Mouse (Mus musculus): ENCODE results near the gene R3hdm2. TPM values are rescaled to one million over a fixed set of nuclear protein-coding genes. Genes with fewer than 3 reads are reported as not detected.

The R3hdm2 gene
- polyA plus RNA-seq, 1 experiment from 2014 or later = 26.7 TPM

DNA sequence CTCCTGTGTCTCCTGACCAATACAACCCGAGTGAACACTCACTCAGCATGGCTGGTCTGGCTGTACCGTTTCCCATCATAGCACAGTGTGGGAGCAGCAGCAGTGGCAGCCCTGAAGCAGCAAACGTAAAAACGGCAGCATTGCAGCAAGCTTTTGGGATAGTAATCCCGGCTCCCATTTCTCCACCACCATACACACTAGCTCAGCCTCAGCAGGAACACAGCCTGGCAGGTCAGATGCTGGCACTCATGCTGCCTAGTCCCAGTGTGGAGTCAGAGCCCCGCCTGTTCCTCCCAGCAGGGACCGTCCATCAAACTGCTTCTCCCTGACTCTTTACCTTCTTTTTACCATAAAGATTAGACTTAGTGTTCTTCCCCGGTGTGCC lies 111.0 kb downstream of the R3hdm2 start:
- no peak for DNase-seq (ENCODE audit: low spot score)

DNA sequence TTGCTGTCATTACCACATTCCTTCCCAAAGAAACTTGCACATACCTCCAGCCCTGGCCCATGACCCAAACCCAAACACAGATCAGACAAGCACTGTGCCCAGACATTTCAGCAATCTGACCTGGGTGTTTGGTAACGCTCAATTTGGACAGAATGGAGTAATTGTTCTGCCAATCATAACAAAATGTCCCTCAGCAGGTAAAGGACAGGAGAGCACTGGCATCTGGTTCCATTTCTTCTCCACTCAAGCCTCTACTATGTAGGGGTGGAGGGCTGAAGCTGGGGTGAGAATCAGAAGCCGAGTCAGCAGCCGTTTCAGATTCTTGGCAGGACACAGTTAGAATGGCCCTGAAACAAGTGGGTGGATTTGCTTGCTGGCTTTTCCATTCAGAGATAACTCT lies 112.0 kb downstream of the R3hdm2 start:
- no peak for DNase-seq (ENCODE audit: low spot score)

DNA sequence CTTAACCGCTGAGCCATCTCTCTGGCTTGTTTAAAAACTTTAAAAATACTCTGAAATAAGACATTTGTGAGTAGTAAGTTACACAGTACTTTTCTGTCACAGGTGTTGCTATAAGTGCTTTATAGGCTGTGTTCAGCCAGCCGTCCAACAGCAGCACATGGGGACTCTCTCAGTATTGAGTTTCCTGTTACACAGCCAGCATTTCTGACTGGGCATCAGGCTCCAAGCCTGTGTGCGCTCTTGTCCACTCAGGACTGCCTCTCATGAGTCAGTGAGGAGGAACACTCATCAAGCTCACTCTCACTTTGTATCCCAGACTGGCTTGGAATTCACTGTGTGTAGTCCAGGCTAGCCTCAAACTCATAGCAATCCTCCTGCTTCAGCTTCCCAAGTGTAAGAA lies 116.0 kb downstream of the R3hdm2 start:
- DNase-seq (ENCODE audit: low spot score) = no peak

DNA sequence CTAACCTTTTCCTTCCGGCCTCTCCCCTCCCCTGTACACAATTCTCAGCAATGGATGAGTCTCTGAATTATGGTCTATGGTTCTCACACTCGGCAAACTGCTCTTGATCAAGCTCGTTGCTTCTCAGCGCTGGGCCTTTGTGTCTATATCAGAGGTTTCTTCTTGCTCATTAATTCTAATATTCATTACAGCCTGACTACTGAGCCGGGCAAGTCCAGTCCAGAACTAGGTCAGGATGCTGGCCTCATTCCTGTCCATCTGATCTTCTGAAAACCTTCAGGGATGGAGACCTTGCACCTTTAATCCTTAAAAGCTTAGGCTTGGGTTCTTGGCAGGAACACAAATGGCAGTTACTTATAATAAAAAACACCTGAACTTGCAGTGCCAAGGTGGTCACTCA lies 119.4 kb downstream of the R3hdm2 start:
- DNase-seq (ENCODE audit: low spot score) = no peak

DNA sequence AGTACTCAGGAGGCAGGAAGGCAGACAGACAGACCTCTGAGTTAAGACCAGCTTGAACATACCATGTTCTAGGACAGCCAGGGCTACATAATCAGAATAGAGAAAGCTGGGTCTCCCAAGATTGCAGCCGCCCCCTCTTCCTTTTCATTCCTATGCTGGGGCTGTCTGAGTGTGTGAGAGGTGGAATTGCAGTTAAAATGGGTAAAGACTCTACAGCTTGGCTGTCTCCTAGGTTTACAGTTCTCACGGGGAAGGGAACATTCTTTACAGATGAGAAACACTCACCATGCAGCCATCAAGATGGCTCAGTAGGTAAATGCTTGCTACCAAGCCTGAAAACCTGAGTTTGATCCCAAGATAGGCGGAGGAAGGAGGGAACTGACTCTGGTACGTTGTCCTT lies 119.9 kb downstream of the R3hdm2 start:
- no peak for DNase-seq (ENCODE audit: low spot score)

DNA sequence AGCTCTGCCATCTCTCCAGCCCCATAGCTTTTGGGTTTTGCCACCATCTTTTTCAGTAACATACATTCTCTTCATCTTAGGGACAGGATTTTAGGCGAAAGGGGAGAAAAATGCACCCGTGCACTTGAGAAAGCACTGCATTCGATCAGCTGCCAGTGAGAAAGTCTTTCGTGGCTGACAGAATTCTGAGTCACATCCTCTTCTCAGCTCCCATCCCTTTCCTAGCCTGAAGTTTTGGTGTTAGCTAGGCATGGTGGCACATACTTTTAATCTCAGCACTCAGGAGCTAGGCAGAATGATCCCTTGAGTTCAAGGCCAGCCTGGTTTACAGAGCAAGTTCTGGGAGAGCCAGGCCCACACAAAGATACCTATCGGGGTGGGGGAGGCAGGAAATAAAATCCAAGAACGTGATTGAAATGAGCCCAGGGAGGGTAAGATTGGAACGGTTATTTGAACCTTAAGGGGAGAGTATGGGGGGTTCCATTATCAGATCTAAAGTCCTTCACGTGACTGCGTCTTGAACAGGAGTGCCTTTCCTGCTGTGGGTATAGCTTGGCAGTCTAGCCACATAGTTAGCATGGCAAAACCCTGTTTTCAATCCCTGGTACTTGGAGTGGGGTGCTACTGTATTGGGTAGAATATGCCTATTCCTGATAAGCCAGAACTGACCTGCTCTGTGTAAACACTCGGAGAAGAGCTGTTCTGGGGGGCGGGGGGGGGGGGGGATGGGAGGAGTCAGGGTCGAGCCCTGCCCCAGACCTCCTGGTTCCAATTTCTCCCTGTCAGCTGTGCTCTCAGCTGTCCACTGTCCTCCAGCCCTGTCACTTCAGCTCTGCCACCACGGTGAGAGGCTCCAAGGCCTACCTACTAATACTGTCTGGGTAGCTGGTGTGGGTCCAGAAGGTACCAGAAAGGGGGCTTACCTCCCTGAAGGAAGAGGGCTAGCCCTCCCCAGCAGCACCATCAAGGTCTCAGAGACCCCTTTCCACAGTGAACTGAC lies 121.1 kb downstream of the R3hdm2 start, which contains the start of gene Stac3:
Gene Stac3, plus strand, starts transcription at position 793 of the 1,000 bp plus-strand sequence.
- DNase-seq (ENCODE audit: low spot score) = no peak

DNA sequence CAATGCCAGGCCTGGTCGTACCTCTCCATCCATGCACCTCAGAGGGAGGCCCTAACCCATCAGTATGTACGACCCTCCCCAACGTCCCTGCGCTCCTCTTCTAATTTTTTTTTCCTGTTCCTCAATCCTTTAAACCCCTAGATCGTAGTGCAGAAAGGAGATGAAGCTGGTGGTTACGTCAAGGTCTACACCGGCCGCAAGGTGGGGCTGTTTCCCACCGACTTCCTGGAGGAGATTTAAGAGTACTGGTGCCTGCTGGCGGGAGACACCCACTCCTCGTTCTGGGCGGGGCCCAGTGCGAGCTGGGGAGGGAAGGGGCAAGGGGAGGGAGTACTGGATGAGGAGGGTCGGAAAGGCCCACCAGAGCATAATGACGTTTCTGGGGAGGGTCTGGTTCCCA lies 128.1 kb downstream of the R3hdm2 start:
- peak; percentile 86 for DNase-seq (ENCODE audit: low spot score)

DNA sequence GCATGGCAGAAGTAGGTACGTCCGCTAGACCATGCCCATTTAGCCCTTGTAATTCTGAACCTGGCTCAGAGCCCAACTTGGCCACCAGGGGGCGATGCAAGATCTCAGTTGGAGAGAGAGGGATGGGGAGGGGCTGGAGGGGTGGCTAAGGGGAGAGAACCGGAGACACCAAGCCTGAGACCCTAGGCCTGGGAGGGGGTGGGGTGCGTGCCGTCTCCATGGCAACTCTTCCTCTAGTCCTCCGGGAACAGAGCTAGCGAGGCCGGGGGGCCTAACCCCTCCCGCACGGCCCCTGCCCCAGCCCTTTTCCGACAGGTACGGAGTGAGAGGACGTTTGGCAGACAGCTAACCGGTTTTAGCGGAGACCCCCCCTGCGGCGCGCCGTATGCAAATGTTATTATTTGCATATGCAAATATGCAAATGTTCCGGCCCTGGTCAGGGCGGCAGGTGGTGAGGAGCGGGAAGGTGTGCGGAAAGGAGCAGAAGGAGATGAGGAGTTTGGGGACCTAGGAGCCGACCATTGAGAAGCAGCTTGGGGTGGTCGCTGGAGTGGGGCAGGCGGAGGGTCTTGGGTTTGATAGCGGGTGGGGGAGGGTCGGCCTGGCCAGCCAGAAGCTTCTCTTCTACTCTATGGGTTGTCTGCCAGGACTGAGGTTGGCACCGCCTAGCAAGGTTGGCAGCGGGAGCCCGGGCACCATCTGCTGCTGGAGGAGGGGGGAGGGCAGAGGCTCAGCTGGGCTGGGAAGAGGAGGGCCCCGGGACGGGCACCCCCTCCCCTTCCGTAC lies 129.1 kb downstream of the R3hdm2 start:
- peak; percentile 90 for DNase-seq (ENCODE audit: low spot score)

DNA sequence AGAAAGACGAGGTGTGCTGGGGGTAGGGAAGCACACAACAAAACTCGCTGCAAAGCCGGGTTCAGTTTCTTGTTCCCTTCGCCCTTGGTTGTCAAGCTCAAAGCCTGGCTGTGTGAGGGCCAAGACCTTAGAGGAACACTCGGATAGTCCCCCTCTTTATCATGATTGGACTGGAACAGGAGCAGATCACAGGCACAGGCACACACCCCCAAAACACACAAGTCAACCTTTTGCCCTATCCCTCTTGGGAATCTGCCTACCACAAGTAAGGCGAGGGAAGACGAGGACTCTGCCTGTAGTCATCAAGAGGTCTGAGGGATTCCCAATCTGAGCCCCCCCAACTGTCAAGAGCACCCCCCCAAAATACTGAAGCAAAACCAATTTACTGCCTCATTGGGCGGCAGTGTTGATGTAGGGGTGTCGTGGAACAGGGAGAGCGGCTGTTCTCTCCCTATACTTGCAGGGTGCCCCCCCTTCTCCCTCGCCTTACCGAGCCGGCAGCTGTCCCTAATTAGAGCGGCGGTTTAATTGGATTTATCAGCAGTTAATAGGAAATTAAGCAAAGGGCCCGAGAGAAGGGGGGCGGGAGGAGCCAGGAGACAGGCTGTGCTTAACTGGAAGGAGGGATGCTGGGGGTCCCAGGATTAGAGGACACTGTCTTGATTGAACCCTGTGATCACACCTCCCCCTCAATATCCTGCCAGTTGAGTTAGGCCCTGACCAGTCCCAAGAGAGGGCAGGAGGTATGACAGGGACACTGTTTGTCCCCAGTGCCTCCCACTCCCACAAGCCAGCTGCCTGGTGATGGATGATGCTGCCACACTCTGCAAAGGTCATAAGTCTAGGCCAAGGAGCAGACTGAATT lies 129.9 kb downstream of the R3hdm2 start:
- no peak for DNase-seq (ENCODE audit: low spot score)

DNA sequence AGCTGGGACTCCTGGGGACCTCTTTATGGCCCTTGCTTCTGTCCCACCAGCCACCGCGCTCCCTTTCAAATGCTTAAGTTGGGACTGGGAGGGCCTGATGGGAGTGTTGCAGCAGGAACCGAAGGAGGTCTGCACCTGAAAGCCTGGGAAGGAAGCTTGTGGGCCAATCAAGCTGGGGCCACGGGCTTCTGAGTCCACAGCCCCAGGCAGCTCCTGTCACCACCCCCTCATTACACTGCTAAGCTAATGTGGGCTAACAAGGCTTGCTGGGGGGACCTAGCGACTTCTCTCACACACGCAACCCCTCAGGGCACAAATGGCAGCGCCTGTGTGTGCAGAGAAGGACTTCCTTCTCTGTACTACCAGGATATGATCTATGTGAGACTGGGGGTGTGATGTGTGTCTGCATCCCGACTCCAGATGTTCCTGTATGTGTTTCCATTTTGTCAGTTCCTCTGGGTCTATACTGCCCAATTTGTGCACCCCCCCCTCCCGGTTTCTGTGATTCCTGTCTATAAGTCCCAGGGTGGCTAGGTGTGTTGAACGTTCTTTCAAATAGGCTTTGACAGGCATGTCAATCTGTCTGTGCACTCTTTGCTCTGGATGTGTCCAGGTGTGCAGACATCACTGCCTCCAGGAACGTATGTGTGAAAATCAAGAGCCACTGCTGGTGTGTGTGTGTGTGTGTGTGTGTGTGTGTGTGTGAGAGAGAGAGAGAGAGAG lies 130.9 kb downstream of the R3hdm2 start:
- no peak for DNase-seq (ENCODE audit: low spot score)

DNA sequence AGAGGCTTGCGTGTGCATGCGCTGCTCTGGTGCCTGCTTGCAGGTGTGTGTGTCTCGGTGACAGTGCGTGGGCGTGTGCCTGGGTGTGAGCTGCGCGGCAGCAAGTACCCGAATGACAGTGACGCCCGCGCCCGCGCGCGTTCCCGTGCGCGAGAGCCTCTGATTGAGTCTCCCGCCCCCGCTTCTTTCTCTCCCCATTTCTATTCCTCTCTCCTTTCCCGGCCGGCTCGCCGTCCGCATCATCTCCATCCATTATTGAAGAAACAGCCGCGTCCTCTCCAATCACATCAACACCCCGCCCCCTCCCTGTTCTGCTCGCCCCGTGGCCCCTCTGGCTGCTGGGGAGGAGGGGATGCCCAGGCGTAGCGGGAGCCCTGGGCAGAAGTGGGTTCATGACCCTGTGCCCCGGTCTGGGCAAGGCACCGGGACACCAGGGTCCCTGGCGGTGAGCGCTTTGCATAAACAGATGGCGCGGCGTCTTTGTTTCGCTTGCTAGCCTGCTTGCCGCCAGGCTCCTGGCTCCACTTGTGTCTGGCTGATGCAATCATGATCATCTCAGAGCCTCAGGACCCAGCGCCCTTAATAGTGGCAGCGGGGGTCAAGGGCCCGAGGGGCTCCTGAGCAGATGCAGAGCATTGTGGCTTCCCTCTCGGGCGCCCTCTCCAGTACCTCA lies 131.6 kb downstream of the R3hdm2 start:
- DNase-seq (ENCODE audit: low spot score) = peak; percentile 62

DNA sequence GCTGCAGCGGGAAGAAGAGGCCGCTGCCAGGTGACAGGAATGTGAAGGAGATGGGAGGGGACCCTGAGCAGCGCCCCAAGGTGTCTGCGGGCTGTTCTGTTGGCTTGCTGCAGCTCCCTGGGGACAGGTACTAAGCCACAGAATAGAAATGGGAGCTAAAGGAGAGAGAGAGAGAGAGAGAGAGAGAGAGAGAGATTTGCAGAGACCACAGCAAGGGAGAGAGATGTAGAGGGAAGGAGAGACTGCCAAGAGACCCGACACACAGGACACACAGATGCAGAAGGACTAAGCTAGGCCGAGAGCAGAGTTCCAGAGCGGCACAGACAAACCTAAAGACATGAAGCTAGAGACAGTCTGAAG lies 132.2 kb downstream of the R3hdm2 start:
- no peak for DNase-seq (ENCODE audit: low spot score)

DNA sequence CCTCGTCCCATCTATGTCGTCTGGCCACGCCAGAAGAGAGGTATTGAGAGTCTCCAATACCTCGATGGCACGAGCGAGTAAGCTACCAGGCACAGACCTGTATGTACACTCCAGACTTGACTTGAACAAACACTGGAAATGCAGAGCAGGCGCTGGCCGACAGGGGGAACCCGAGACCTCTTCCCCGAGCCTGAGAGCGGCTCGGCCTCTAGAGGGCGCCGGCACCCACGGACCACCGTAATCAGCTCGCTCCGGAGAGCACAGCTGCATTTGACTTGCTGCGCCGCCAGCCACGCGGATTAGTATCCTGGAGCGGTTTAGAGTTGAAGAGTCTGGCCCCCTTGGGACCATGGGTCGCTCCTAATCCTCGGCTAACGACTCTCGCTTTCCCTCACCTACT lies 132.7 kb downstream of the R3hdm2 start:
- peak; percentile 92 for DNase-seq (ENCODE audit: low spot score)

DNA sequence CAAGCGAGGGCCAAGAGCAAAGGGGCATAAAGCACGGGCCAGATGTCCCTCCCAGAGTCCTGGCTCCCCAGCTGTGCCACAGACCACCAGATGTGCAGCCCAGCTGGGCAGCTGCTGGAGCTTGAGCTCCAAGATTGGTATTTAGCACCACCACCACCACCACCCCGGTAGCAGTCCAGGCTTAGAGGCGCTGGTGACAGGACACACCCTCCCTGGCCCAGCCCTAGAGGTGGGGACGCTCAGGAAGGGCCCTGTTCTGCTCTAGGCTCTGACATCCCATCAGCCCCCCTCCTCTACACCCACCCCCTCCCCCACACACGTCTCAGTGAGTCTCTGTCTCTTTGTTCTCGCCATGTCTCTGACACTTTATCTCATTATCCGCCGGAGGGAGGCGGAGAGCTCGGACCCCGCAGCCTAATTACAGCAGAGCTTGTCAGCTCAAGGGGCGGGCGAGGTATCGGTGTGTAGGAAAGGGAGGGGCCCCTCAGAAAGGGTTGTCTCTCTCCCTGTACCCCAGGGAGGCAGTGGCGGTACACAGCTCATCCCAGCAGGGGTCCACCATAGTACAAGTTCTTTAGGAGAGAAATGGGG lies 133.5 kb downstream of the R3hdm2 start:
- DNase-seq (ENCODE audit: low spot score) = no peak

DNA sequence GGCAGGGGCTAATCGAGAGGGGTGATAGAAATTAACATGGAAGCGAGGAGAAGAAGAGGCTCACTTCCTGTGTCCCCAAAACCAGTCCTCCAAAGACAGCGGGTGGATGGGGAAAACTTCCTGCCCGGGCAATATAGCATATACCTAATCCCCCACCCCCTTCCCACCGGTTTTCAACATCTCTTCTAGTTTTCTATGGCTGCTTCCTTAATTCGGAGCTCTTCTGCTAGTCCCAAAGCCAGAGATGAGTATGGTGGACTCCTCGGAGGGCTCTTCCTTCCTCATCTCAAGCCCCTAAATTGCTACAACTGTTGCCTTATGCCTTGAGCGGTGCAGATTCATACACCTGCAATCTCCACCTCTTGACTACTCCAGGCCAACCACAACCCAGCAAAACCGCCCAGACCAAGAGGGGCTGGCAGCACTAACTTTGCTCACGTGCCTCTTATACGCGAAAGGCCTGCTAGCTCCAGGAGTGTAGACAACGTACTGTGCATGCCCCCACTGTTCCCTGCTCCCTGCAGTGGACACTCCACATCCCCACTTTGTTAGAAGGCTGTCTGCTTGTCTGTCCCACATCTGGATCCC lies 134.1 kb downstream of the R3hdm2 start:
- no peak for DNase-seq (ENCODE audit: low spot score)

DNA sequence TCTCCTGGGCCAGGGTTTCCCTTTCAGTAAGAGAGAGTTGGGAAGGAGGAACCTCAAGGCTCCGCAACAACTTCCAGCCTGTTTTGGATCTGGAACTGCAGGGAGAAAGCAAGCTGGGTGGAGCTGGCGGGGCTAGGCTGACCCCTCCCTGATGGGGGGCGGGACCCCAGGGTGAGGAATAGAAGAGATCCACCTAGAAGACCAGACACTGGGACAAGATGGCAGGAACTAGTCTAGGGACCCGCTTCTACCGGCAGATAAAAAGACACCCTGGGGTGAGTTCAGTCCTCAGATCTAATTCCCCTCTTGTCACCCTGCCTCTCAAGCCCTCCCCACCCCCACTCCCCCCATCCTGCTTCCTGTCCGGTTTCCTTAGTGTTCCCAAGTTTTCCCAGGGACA lies 134.6 kb downstream of the R3hdm2 start, which contains the start of gene Ndufa4l2:
Gene Ndufa4l2, plus strand, starts transcription at position 204 of the 400 bp plus-strand sequence.
- DNase-seq (ENCODE audit: low spot score) = no peak

DNA sequence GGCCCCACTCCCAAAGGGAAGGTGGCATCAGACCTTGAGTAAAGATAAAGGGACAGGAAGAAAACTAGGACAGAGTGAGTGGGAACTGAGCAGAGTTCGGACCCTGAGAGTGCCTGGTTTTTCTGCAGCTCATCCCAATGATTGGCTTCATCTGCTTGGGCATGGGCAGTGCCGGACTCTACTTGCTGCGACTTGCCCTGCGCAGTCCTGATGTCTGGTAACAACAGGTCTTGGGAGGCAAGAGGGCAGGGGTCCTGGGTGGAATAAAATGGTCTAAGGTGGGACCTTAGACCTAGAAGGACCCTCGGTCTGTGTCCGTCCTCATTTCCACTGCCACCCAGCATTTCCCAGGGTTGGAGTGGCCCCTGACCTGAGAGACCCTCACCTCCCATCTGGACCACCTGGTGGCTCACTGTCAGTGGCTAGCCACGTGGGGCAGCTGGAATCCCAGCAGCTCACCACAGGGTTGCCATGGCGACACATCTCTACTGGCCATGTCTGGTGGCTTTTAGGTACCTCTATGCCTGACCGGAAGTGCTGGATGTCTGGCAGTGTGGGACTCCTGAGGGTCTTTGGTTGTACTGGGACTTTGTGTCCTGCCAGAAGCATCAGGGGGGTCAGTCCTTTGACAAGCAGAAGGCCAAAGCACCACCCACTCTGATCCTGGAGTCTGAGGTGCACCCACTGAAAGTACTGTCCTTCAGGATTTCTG lies 135.3 kb downstream of the R3hdm2 start:
- DNase-seq (ENCODE audit: low spot score) = no peak

DNA sequence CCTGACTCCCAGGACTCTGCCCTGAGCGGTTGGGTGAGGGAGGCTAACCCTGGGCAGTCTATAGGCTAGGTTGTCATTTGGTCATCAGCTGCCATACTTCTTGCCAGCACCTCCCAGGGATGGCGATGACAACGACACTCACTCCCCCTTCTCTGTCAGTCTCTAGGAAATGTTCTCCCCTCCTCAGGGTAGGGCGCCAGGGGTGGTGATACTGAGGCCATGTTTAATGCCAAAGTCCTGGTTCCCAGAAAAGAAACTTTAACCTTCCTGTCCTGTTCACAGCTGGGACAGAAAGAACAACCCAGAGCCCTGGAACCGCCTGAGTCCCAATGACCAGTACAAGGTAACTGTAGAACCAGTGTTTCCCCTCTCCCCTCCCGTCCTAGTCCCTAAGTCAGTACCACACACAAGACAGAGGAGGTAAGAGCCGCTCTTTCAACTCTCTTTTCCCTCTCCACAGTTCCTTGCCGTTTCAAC lies 135.9 kb downstream of the R3hdm2 start:
- DNase-seq (ENCODE audit: low spot score) = no peak
